Mouse (Mus musculus): ENCODE data around the gene Tmem109. TPM values are rescaled to one million over a fixed set of nuclear protein-coding genes. Genes with fewer than 3 reads are reported as not detected.

Tmem109 gene
- polyA plus RNA-seq, 1 experiment from 2014 or later, result 94.5 TPM

- Histone ChIP-seq H3K9ac (ENCODE audit: low read length) (no peak overlapping the region), H3K36me3 (ENCODE audit: control insufficient read depth, insufficient read depth, low read length) (no peaks in the 10 kb centered on the region), H3K27ac (replicated peaks in 1 of 2; ENCODE audit: control insufficient read depth in 1 of 2, insufficient read depth in 1 of 2, low read depth in 2 of 2, low read length in 2 of 2) (no peak overlapping the region), H3K4me3 (ENCODE audit: control insufficient read depth in 1 of 2, insufficient read depth in 1 of 2, low read depth in 1 of 2, low read length in 2 of 2) (no peak overlapping the region), H3K4me2 (ENCODE audit: low read length) (no peak overlapping the region), H3K27me3 (ENCODE audit: control insufficient read depth, insufficient read depth, low read length) (no peaks in the 10 kb centered on the region), H3K4me1 (ENCODE audit: control insufficient read depth in 2 of 2, insufficient read depth in 2 of 2, low read length in 2 of 2) (peaks cover 19 to 22% of the 10 kb centered on the region in 2 experiments), H3K9me3 (ENCODE audit: control insufficient read depth, low read length) (no peaks in the 10 kb centered on the region)
- no peak for ATAC-seq (ENCODE audit: insufficient number of reproducible peaks, insufficient read depth, low FRiP score, low read depth)
- WGBS, result 88% methylated on average over 10 of the region's 10 CpGs
These were observed 36.7 kb upstream of the Tmem109 start for GRCm38 (mm10) chr19:10918321-10918991.

DNA sequence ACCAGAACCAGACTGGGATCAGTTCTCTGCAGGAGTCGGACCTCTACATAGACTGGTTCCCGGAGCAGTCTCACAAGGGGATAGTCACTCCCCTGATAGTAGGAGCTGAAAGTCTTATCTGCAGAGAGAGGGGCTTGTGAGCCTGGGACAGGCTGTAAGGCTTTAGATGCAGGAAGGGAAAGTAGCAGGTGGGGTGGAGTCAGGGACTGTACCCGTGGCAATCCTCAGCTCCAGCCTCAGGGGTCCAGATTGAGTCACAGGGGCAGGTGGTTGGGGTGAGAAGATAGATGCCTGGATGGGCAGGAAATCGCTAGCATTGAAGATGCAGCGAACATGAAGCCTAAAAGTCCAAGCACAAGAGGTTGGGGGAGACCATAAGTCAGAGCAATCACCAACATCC is 34.7 kb upstream of the Tmem109 start:
- no peak overlapping the region for H3K4me2 ChIP-seq (ENCODE audit: low read length)
- 55% methylated on average over 5 of the region's 5 CpGs for WGBS
- 0 out of 2 replicates have a peak overlapping the region, but pooled peaks have one; percentile 5 for H3K9ac ChIP-seq (ENCODE audit: low read length)
- no peak overlapping the region for H3K27ac ChIP-seq (replicated peaks in 1 of 2; ENCODE audit: control insufficient read depth in 1 of 2, insufficient read depth in 1 of 2, low read depth in 2 of 2, low read length in 2 of 2)
- ATAC-seq (ENCODE audit: insufficient number of reproducible peaks, insufficient read depth, low FRiP score, low read depth), result no peak
- H3K4me1 ChIP-seq (ENCODE audit: control insufficient read depth in 2 of 2, insufficient read depth in 2 of 2, low read length in 2 of 2), result peaks cover 19 to 27% of the 10 kb centered on the region in 2 experiments
- no peaks in the 10 kb centered on the region for H3K27me3 ChIP-seq (ENCODE audit: control insufficient read depth, insufficient read depth, low read length)
- no peak overlapping the region for H3K4me3 ChIP-seq (ENCODE audit: control insufficient read depth in 1 of 2, insufficient read depth in 1 of 2, low read depth in 1 of 2, low read length in 2 of 2)
- H3K36me3 ChIP-seq (ENCODE audit: control insufficient read depth, insufficient read depth, low read length), result no peaks in the 10 kb centered on the region
- no peaks in the 10 kb centered on the region for H3K9me3 ChIP-seq (ENCODE audit: control insufficient read depth, low read length)

GRCm38 (mm10) chr19:10914870-10915269 is 33.1 kb upstream of the Tmem109 start:
- 70% methylated on average over 2 of the region's 2 CpGs for WGBS
- Histone ChIP-seq H3K9me3 (ENCODE audit: control insufficient read depth, low read length) (no peaks in the 10 kb centered on the region), H3K4me3 (ENCODE audit: control insufficient read depth in 1 of 2, insufficient read depth in 1 of 2, low read depth in 1 of 2, low read length in 2 of 2) (no peak overlapping the region), H3K27me3 (ENCODE audit: control insufficient read depth, insufficient read depth, low read length) (no peaks in the 10 kb centered on the region), H3K36me3 (ENCODE audit: control insufficient read depth, insufficient read depth, low read length) (no peaks in the 10 kb centered on the region), H3K4me1 (ENCODE audit: control insufficient read depth in 2 of 2, insufficient read depth in 2 of 2, low read length in 2 of 2) (peaks cover 21 to 34% of the 10 kb centered on the region in 2 experiments), H3K9ac (ENCODE audit: low read length) (peak overlapping the region; percentile 35; the same call in 1 of the 2 replicates), H3K27ac (replicated peaks in 1 of 2; ENCODE audit: control insufficient read depth in 1 of 2, insufficient read depth in 1 of 2, low read depth in 2 of 2, low read length in 2 of 2) (peak overlapping the region; percentile 67 to 71), H3K4me2 (ENCODE audit: low read length) (no peak overlapping the region)
- no peak for ATAC-seq (ENCODE audit: insufficient number of reproducible peaks, insufficient read depth, low FRiP score, low read depth)

DNA sequence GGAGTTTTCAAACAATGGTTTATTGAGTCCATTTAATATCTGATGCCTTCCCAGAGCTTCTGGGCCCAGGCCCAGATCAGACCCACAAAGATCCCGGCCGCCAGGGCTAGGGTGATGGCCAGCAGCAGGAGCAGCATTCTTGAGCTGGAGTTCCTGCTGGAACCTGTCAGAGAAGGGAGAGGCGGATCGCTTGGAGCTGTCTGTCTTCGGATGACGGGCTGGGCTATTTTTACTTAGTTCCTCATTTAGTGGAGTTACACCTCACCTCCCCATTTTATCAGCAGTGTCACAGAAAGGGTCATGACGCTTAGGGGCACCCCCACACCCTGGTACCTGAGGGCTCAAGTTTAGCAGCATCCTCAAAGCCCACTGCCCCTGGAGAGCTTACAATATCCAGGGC is 32.5 kb upstream of the Tmem109 start:
- no peak for ATAC-seq (ENCODE audit: insufficient number of reproducible peaks, insufficient read depth, low FRiP score, low read depth)
- H3K36me3 ChIP-seq (ENCODE audit: control insufficient read depth, insufficient read depth, low read length), result no peaks in the 10 kb centered on the region
- no peak overlapping the region; the same call in 1 of the 2 replicates for H3K4me2 ChIP-seq (ENCODE audit: low read length)
- no peaks in the 10 kb centered on the region for H3K27me3 ChIP-seq (ENCODE audit: control insufficient read depth, insufficient read depth, low read length)
- H3K4me3 ChIP-seq (ENCODE audit: control insufficient read depth in 1 of 2, insufficient read depth in 1 of 2, low read depth in 1 of 2, low read length in 2 of 2), result no peak overlapping the region
- H3K27ac ChIP-seq (replicated peaks in 1 of 2; ENCODE audit: control insufficient read depth in 1 of 2, insufficient read depth in 1 of 2, low read depth in 2 of 2, low read length in 2 of 2), result peak overlapping the region; percentile 67 to 71
- 16% methylated on average over 7 of the region's 7 CpGs for WGBS
- H3K4me1 ChIP-seq (ENCODE audit: control insufficient read depth in 2 of 2, insufficient read depth in 2 of 2, low read length in 2 of 2), result peaks cover 25 to 39% of the 10 kb centered on the region in 2 experiments
- no peaks in the 10 kb centered on the region for H3K9me3 ChIP-seq (ENCODE audit: control insufficient read depth, low read length)
- peak overlapping the region; percentile 35 for H3K9ac ChIP-seq (ENCODE audit: low read length)

DNA sequence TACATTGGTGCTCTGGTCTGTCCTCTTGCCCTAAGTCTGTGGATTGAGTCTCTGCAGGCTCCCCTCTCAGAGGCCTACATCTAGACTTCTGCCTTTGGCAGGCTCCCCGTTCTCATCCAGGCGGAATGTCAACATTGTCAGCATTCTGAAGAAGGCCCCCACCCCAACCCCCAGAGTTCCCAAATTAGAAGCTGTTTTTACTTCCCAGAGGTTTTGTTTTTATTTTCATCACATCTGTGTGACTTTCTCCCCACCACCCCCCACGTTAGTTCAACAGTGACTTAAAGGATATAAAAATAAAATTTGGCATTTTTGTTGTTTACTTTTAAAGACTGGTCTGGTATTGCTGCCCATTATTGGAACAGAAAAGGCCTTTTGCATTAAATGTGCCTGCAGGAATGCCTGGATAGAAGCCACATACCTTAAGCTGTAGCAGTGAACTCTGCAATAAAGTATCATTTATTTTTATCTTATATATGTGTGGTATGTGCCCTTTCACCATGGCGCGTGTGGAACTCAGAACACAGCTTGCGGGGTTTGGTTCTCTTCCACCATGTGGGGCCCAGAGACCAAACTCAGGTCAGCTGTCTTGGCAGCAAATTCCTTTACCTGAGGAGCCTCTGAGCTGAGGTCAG is 27.4 kb upstream of the Tmem109 start:
- peak overlapping the region; percentile 54 for H3K9ac ChIP-seq (ENCODE audit: low read length)
- peaks cover 31 to 67% of the 10 kb centered on the region in 2 experiments for H3K4me1 ChIP-seq (ENCODE audit: control insufficient read depth in 2 of 2, insufficient read depth in 2 of 2, low read length in 2 of 2)
- H3K27me3 ChIP-seq (ENCODE audit: control insufficient read depth, insufficient read depth, low read length), result no peaks in the 10 kb centered on the region
- peaks cover 32% of the 10 kb centered on the region for H3K36me3 ChIP-seq (ENCODE audit: control insufficient read depth, insufficient read depth, low read length)
- no peaks in the 10 kb centered on the region for H3K9me3 ChIP-seq (ENCODE audit: control insufficient read depth, low read length)
- peak; percentile 64 for ATAC-seq (ENCODE audit: insufficient number of reproducible peaks, insufficient read depth, low FRiP score, low read depth)
- 0 out of 2 replicates have a peak overlapping the region, but pooled peaks have one; percentile 17 for H3K4me2 ChIP-seq (ENCODE audit: low read length)
- peak overlapping the region; percentile 86 to 87 for H3K27ac ChIP-seq (replicated peaks in 1 of 2; ENCODE audit: control insufficient read depth in 1 of 2, insufficient read depth in 1 of 2, low read depth in 2 of 2, low read length in 2 of 2)
- no peak overlapping the region for H3K4me3 ChIP-seq (ENCODE audit: control insufficient read depth in 1 of 2, insufficient read depth in 1 of 2, low read depth in 1 of 2, low read length in 2 of 2)
- 24% methylated on average over 6 of the region's 6 CpGs for WGBS

DNA sequence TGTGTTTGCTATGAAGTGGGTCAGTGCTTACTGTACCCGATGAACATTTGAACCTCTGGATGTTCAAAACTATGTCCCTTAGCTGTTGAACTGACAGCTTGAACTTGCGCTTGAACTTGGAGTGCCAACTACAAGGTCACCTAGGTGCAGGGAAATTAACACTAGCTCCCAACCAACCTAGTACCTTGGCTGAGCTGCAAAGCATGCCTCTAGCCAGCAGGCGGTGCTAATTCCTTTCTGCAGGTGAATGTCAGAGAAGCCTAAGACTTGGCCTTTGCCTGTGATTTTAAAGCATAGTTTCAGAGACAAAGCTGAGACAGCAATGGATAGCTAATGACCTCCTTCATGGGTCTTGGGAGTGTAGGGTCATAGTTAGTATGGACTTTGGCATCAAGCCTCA is 26.1 kb upstream of the Tmem109 start:
- Histone ChIP-seq H3K36me3 (ENCODE audit: control insufficient read depth, insufficient read depth, low read length) (peaks cover 45% of the 10 kb centered on the region), H3K9ac (ENCODE audit: low read length) (no peak overlapping the region), H3K27ac (replicated peaks in 1 of 2; ENCODE audit: control insufficient read depth in 1 of 2, insufficient read depth in 1 of 2, low read depth in 2 of 2, low read length in 2 of 2) (peak overlapping the region; percentile 86 to 87; a peak in 3 of 4 replicates), H3K9me3 (ENCODE audit: control insufficient read depth, low read length) (no peaks in the 10 kb centered on the region), H3K4me1 (ENCODE audit: control insufficient read depth in 2 of 2, insufficient read depth in 2 of 2, low read length in 2 of 2) (peaks cover 27 to 61% of the 10 kb centered on the region in 2 experiments), H3K4me2 (ENCODE audit: low read length) (no peak overlapping the region), H3K27me3 (ENCODE audit: control insufficient read depth, insufficient read depth, low read length) (no peaks in the 10 kb centered on the region), H3K4me3 (ENCODE audit: control insufficient read depth in 1 of 2, insufficient read depth in 1 of 2, low read depth in 1 of 2, low read length in 2 of 2) (no peak overlapping the region)
- ATAC-seq (ENCODE audit: insufficient number of reproducible peaks, insufficient read depth, low FRiP score, low read depth), result no peak
- 32% methylated on average over 3 of the region's 3 CpGs for WGBS

- Histone ChIP-seq H3K4me3 (ENCODE audit: control insufficient read depth in 1 of 2, insufficient read depth in 1 of 2, low read depth in 1 of 2, low read length in 2 of 2) (no peak overlapping the region), H3K9me3 (ENCODE audit: control insufficient read depth, low read length) (no peaks in the 10 kb centered on the region), H3K9ac (ENCODE audit: low read length) (peak overlapping the region; percentile 53), H3K27ac (replicated peaks in 1 of 2; ENCODE audit: control insufficient read depth in 1 of 2, insufficient read depth in 1 of 2, low read depth in 2 of 2, low read length in 2 of 2) (peak overlapping the region; percentile 74 to 90), H3K4me2 (ENCODE audit: low read length) (peak overlapping the region; percentile 31; the same call in 1 of the 2 replicates), H3K27me3 (ENCODE audit: control insufficient read depth, insufficient read depth, low read length) (no peaks in the 10 kb centered on the region), H3K36me3 (ENCODE audit: control insufficient read depth, insufficient read depth, low read length) (peaks cover 67% of the 10 kb centered on the region), H3K4me1 (ENCODE audit: control insufficient read depth in 2 of 2, insufficient read depth in 2 of 2, low read length in 2 of 2) (peaks cover 25 to 53% of the 10 kb centered on the region in 2 experiments)
- ATAC-seq (ENCODE audit: insufficient number of reproducible peaks, insufficient read depth, low FRiP score, low read depth), result no peak
- WGBS, result 26% methylated on average over 5 of the region's 5 CpGs
These were observed 23.9 kb upstream of the Tmem109 start for GRCm38 (mm10) chr19:10905728-10906000.

All from heart, embryonic 14.5 days (tissue).